Mouse (Mus musculus) liver, adult (tissue): Measurements from ENCODE around the gene Tnfsf12.

Experiments
- GATA4 ChIP-seq: IDR thresholded peaks from 2 replicates; pipeline ENCODE4 v1.6.1; 2014; ENCODE audit warnings: mild to moderate bottlenecking, low read length; ENCODE audit not compliant: insufficient replicate concordance

The Tnfsf12 gene

GRCm38 (mm10) chr11:69709554-69710446 is 14.2 kb upstream of the Tnfsf12 start:
- TF ChIP-seq GATA4, result no peak

GRCm38 (mm10) chr11:69708614-69709265 is 13.1 kb upstream of the Tnfsf12 start:
- no peak for TF ChIP-seq GATA4

DNA sequence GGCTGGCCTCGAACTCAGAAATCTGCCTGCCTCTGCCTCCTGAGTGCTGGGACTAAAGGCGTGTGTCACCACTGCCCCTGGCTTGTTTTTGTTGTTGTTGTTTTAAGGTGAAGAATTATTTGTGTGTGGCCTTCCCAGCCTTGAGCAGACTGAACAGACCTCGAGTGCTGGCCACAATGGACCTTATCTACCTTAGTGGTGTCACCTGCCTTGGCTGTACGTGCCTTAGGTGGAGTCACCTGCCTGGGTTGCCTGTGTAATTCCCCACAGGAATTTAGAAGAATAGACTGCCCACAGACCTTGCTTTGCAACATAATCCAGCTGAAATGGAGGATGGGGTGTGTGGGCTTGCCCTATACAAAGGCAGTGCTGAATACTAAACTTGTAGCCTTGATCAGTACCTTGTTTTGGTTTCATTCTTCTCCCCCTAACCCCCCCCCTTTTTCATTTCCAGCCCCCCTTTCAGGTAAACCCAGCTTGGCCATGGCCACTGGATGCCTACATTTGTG is 12.3 kb upstream of the Tnfsf12 start:
- no peak for TF ChIP-seq GATA4

DNA sequence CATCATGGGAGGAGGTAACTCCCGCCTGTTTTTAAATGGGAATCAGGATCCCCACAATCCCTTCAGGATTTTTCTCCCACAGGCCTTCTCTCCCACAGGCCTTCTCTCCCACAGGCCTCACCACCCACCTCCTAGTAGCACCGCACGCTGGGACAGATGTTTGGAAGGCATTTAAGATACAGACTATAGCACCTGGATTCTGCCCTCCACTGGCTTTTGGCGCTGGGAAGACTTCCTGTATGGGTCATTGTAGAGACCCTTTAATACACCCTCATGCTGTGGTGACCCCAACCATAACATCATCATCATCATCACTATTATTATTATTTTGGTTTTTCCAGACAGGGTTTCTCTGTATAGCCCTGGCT is 11.8 kb upstream of the Tnfsf12 start:
- TF ChIP-seq GATA4, result no peak

- no peak for TF ChIP-seq GATA4
These were observed 11.3 kb upstream of the Tnfsf12 start for GRCm38 (mm10) chr11:69706775-69707479.

GRCm38 (mm10) chr11:69704613-69705010 is 9.0 kb upstream of the Tnfsf12 start:
- no peak for TF ChIP-seq GATA4

DNA sequence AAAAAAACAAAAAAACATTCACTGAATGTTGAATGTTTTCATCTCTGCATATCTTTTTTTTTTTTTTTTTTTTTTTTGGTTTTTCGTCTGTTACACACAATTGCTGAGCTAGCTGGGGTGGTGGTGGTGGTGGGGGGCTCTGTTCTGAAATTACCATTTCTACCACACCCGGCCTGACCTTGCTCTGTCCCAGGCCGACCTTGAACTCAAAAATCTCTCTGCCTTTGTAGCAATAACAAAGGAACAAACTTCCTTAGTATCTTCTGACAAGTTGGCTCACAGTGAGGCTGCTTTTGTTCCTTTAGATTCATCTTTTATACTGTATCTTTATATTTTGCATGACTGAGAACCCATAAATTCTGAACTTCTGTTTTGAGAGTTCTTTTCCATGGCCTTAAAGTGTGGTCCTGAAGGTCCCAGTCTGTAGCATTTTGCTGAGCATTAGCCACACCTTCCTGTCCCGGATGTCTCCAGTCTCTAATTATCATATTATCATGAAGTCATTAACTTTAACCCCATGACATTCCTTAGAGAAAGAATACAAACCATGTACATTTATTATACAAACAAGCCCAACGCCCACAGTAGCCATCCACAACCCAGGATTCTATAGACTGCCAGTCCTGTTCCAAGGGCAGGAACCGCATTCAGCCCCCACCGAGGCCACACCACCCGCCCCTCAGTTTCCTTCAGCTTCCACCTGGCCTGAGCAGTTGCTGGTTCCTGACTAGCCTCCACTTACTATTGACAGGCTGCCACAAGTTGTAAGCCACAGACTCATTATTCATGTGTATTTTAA is 8.4 kb upstream of the Tnfsf12 start:
- TF ChIP-seq GATA4, result no peak

- TF ChIP-seq GATA4, result no peak
These were observed 3.9 kb upstream of the Tnfsf12 start for GRCm38 (mm10) chr11:69699595-69699994.

DNA sequence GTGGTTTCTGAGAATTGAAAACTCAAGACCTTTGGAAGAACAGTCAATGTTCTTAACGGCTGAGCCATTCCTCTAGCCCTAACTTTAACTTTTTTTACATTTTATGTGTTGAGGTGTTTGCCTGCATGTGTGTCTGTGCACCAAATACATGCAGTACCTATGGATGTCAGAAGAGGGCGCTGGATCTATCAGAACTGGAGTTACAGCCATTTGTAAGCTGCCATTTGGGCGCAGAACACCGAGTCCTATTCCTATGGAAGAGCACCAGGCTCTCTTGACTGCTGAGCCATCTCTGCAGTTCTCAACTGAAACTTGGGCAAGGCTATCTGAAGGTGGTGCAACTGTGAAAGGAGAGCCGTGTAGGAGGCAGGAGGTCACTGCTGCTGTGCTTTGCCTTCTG is 2.9 kb upstream of the Tnfsf12 start:
- TF ChIP-seq GATA4, result no peak

DNA sequence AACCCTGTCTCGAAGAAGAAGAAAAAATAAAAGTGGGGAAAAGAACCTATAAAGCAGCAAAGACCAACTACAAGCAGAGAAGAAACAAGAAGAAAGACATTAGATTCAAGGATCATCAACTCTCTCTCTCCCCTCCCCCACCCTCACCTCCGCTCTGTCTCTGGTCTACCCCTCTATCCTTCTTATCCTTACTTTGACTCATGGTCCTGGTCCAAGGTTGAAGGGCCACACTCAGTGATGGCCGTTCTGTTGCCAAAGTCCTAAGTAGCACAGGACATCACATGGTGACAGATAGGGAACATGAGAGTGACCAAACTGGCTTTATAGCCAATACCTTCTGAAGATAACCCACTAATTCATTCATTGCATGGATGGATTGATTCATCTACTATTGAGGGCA is 1.7 kb upstream of the Tnfsf12 start:
- TF ChIP-seq GATA4, result no peak

- no peak for TF ChIP-seq GATA4
These were observed 646 bp downstream of the Tnfsf12 start for GRCm38 (mm10) chr11:69695046-69695360.

DNA sequence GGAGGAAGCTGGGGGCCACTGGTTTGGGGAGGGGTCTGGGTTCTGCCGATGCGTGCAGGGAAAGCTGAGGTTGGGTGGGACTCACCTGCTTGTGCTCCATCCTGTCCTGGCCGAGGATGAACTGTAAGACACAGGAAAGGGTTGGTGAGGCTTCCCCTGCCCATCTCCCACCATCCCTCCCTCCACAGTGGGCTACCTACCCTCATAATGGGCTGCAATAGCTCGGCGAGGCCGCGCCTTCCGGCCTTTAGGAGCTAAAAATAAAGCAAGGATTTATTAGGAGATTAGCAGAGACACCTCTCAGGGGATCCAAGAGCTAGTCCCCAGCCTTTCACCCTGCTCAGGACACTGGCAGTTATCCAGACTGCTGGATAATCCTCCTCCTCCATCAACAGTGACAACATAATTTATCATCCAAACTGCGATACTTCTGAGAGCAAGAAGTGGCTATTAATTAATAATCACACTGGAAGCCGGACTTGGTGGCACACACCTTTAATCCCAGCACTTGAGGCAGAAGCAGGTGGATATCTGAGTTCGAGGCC is 2.2 kb downstream of the Tnfsf12 start:
- TF ChIP-seq GATA4, result no peak

DNA sequence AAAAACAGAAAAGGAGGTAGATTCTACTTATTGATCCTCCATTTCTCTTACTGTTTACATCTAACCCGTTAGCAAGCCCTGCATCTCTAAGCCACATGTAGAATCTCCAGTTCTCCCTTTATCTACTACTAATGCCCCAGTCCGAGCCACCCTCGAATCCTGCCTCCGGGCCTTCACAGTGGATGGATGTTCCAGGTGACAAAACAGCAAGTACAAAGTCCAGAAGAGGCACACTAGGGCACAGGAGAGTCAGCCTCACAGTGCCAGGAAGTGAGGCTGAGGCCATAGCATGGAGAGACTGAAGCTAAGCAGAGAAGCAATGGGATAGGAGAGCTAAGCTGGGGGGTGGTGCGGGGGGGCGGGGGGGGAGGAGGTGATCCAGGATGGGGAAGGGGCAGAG is 2.8 kb downstream of the Tnfsf12 start:
- no peak for TF ChIP-seq GATA4

GRCm38 (mm10) chr11:69692196-69692811 is 3.3 kb downstream of the Tnfsf12 start:
- no peak for TF ChIP-seq GATA4
